Mouse (Mus musculus) megakaryocyte, embryonic 14.5 days (primary cell): ENCODE results near the gene Aktip. TPM values are rescaled to one million over a fixed set of nuclear protein-coding genes. Genes with fewer than 3 reads are reported as not detected.

Experiments used
- H3K27me3 ChIP-seq: replicated peaks from 2 replicates; pipeline ENCODE3; 2012; ENCODE audit warnings: inconsistent platforms
- H3K36me3 ChIP-seq: replicated peaks from 2 replicates; pipeline ENCODE3; 2012; ENCODE audit warnings: low read length, inconsistent platforms, mixed read lengths
- H3K4me1 ChIP-seq: 2 replicates; pipeline ENCODE4 v1.6.1; 2012; ENCODE audit warnings: inconsistent platforms
- H3K4me3 ChIP-seq: replicated peaks from 2 replicates; pipeline ENCODE3; 2012; ENCODE audit warnings: moderate library complexity, mild to moderate bottlenecking, inconsistent platforms
- H3K9me3 ChIP-seq: 2 replicates; pipeline ENCODE4 v1.6.1; 2012; ENCODE audit warnings: inconsistent platforms
- FLI1 ChIP-seq: IDR thresholded peaks from 2 replicates; pipeline ENCODE4 v1.6.1; 2012; ENCODE audit warnings: low read length, inconsistent platforms, mixed read lengths
- GATA1 ChIP-seq: IDR thresholded peaks from 3 replicates; pipeline ENCODE4 v1.6.1; 2012; ENCODE audit warnings: mixed read lengths, low read length, inconsistent platforms, borderline replicate concordance
- polyA plus RNA-seq: library from polyadenylated mRNA; stranded (reverse); fragments of >175 nt; gene quantifications from 2 replicates; pipeline ENCODE4 v1.2.3, GENCODE M21; 2012; ENCODE audit warnings: low replicate concordance; ENCODE audit not compliant: insufficient read depth

Gene Aktip
- polyA plus RNA-seq, 1 experiment, result 3.2 TPM

DNA sequence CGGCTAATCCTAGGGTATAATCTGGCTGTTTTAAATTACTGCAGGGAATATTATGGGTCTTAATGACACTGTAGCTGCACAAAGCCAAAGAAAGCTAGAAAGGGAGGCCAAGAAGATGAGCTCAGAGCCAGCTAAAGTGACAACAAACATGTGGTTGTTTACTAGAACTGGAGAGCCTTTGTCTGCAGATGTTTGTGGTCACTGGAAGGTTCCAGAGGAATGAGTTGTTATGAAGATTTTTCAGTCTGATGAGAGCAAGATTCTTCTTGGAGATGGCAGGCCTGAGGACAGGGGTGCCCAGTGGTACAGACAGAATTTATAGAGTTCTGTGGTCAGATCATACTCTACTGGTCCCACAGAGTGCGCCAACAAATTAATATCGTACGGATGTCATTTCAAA lies 18.5 kb upstream of the Aktip start:
- H3K4me1 ChIP-seq, result no peaks in the 10 kb centered on the region
- peaks cover 8% of the 10 kb centered on the region for H3K36me3 ChIP-seq
- H3K4me3 ChIP-seq, result no peak overlapping the region
- TF ChIP-seq GATA1 (no peak), FLI1 (no peak)
- H3K27me3 ChIP-seq, result no peaks in the 10 kb centered on the region
- H3K9me3 ChIP-seq, result no peaks in the 10 kb centered on the region

DNA sequence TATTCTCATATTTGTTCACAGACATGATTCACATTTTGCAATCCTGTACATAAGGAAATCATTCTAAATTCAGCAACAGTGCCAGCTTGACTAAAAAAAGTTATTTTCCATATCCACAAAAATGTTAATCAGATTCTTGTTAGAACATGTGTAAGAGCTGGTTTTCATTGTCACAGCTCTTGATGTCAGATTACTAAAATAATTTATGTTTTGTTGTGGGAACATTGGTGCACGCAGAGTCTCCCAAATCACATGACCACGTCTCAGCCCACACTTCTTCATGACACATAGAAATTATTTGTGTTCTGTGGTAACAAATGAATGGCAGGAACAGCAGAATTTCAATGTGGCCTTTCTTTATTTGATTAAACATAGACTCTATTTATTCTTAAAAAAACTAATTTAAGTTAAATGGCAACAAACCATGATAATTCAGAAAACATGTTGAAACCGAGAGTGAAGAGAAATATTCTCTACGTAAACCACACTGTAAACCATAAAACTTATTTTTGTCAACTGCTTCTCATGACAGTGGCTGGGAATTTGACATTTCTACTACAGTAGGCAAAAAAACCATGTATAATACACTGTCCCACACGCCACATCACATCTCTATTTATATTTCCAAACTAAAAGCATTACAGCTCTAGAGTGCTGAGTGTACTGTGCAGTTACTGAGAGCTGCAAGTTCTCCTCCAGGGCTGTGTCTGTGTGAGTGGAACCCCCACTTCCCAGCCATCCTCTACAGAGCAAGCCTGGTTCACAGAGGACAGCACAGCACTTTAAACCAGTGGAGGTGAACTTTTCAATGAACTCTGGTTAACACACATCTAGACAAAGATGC lies 17.5 kb upstream of the Aktip start:
- Histone ChIP-seq H3K27me3 (no peaks in the 10 kb centered on the region), H3K36me3 (peaks cover 8% of the 10 kb centered on the region), H3K4me1 (no peaks in the 10 kb centered on the region), H3K9me3 (no peaks in the 10 kb centered on the region), H3K4me3 (no peak overlapping the region)
- TF ChIP-seq FLI1, result no peak
- TF ChIP-seq GATA1, result no peak

DNA sequence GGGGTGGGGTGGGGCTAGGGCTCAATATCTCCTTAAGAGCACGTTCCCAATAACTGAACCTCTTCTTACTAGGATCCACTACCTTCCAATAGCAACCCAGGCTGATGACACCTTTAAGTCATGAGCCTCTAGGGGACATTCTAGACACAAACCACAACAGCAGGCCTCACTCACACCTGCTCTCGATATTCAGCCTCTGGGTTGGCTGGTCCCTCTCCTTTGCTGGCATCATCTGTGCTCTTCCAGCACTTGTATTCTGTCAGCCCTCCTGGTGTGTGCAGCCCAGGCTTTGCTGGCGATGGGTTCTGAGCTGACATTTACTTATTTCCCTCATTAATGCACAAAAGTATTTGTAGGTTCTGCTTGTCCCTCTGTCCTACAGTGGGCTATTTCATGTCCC lies 14.5 kb upstream of the Aktip start:
- no peaks in the 10 kb centered on the region for H3K36me3 ChIP-seq

DNA sequence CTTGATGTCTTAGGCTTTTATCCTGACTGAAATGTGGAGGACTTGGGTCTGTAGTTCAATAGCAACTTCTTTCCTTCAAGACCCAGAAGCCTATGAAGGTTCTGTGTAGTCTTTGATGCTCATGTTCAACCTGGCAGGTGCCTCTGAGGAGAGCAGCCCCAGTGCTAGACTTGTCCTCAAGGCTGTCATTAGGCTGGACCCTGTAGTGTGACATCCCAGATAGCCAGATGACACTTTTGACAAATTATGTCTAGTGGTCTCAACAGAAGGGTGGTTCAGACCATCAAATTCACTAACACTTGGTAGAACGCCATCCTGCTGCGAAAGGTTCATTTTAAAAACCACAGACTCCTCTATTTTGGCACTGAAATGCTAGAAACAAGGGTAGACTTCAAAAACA lies 13.2 kb upstream of the Aktip start:
- Histone ChIP-seq H3K9me3 (no peaks in the 10 kb centered on the region), H3K4me1 (no peaks in the 10 kb centered on the region), H3K36me3 (no peaks in the 10 kb centered on the region), H3K4me3 (no peak overlapping the region), H3K27me3 (no peaks in the 10 kb centered on the region)
- TF ChIP-seq FLI1 (no peak), GATA1 (no peak)

More for the DNA sequence above, 14.5 kb upstream of the Aktip start:
- Histone ChIP-seq H3K4me1 (no peaks in the 10 kb centered on the region), H3K27me3 (no peaks in the 10 kb centered on the region), H3K9me3 (no peaks in the 10 kb centered on the region), H3K4me3 (no peak overlapping the region)
- TF ChIP-seq GATA1, result no peak
- no peak for TF ChIP-seq FLI1

DNA sequence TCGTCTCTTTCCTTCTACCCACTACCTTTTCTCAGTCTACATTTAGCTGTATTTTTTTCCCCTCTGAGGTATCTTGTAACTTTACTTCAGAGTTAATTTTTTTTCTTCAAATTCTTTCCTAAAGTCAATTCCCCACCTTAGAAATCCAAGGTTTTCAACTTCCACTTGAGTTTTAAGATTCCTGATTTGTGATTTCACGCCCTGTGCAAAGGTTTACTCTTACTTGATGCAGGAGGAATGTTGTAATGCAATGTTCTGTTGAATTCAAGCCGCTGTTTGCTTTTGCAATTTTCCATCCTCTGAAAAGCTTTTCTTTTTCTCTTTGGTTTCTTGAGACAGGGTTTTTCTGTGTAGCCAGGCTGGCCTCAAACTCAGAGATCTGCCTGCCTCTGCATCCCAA lies 9.9 kb upstream of the Aktip start:
- Histone ChIP-seq H3K4me3 (no peak overlapping the region), H3K9me3 (peaks cover 2% of the 10 kb centered on the region; the same call in 1 of the 2 replicates), H3K4me1 (no peaks in the 10 kb centered on the region), H3K36me3 (no peaks in the 10 kb centered on the region), H3K27me3 (no peaks in the 10 kb centered on the region)
- TF ChIP-seq FLI1 (no peak), GATA1 (no peak)

DNA sequence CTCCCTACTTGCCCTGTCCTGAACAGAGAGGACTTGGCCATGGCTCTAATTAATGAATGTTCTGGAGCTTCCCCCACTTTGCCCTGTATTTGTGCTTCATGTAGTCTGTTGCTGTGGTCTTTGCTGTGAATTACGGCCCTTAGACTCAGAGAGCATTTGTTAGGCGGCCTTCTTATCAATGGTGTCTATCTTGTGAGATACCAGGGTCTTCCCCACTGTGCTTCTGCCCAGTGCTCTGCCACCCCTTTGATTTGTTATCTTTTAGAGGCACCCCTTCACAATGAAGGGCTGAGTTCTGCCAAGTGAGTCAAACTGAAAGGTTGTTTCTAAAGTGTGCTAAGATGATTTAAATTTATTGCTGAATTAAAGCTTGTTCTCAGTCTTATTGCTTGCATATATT lies 7.9 kb upstream of the Aktip start:
- no peaks in the 10 kb centered on the region for H3K4me1 ChIP-seq

DNA sequence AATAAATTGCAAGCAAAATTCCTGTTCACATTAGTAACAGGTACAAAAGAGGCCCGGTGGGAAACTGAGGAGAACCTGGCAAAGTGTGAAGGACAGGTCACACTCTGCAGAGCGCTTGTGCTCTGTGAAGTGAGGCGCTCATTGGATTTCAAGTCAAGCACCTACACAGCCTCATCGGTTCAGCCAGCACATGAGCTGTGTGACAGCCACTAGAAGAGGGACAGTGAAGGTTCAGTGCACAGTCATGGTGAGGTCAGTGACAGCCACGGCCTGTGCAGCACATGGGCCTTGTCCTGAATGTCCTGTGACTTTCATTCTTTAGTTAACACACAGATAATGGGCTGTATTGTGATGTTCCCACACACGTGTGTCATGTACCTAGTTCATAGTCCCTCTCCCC lies 6.1 kb upstream of the Aktip start:
- Histone ChIP-seq H3K27me3 (peaks cover 2% of the 10 kb centered on the region), H3K36me3 (no peaks in the 10 kb centered on the region), H3K4me1 (no peaks in the 10 kb centered on the region), H3K4me3 (peak overlapping the region; percentile 51), H3K9me3 (peaks cover 10% of the 10 kb centered on the region; the same call in 1 of the 2 replicates)
- TF ChIP-seq GATA1 (no peak), FLI1 (no peak)

More for the DNA sequence above, 7.9 kb upstream of the Aktip start:
- TF ChIP-seq FLI1, result no peak
- TF ChIP-seq GATA1, result no peak
- Histone ChIP-seq H3K9me3 (peaks cover 5% of the 10 kb centered on the region; the same call in 1 of the 2 replicates), H3K4me3 (no peak overlapping the region), H3K27me3 (no peaks in the 10 kb centered on the region), H3K36me3 (no peaks in the 10 kb centered on the region)

DNA sequence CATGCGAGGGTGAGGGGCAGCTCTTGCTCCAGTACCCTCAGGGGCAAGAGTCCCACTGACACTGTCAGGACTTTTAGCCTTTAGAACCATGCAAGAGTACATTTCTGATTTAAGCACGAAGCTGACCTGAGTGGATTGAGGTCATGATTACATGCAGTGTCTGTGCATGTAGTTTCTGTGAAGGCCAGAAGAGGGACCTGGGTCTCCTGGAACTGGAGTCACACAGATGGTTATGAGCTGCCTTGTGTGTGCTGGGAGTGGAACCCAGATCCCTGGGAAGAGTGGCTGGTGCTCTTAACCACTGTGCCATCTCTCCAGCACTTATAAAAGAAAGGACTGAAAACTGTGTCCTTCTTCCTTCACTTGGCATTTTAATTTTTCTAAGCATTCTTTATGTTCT lies 1.4 kb upstream of the Aktip start:
- peaks cover 11% of the 10 kb centered on the region; the same call in 1 of the 2 replicates for H3K9me3 ChIP-seq
- no peaks in the 10 kb centered on the region for H3K4me1 ChIP-seq
- no peak overlapping the region for H3K4me3 ChIP-seq
- no peaks in the 10 kb centered on the region for H3K36me3 ChIP-seq
- peaks cover 11% of the 10 kb centered on the region for H3K27me3 ChIP-seq
- no peak for TF ChIP-seq GATA1
- TF ChIP-seq FLI1, result no peak

DNA sequence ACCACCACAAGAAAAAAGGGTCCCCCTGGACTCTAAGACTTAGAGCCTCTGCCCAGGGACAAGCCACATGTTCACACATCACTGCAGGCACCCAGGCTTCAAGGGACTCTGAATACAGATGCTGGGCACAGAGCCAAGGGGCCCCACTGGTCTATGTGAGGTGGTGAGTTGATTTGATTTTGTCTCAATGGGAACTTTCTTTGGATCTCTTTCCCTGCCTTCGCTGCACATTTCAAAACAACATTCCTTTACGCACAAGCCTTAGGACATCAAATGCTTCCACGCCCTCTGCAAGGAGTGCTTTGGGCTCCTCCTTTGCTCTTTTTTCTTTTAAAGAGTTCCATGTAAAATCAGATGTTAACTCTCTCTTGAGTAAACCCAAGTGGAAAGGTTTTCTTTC lies 1.7 kb downstream of the Aktip start:
- Histone ChIP-seq H3K4me3 (no peak overlapping the region), H3K27me3 (peaks cover 35% of the 10 kb centered on the region), H3K4me1 (no peaks in the 10 kb centered on the region), H3K36me3 (no peaks in the 10 kb centered on the region), H3K9me3 (0 out of 2 replicates have a peak, but pooled peaks cover 6% of the 10 kb centered on the region)
- TF ChIP-seq FLI1, result no peak
- TF ChIP-seq GATA1, result no peak

DNA sequence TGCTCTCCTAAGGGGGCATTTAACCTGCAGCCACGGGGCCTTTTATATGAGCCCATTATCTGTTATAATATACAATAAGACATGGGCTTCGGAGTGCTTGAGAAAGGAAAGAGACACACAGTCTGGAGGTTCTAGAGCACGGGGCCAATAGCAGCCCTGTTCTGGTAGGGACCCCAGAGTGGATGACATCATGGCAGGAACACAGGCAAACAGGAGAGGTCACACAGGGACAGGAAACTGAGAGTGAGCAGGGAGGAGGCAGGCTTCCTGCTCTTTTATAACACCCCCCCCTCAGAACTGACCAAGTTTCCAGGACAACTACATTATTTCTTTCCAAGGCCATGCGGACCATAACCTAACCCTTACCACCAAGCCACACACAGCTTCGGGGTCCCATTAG lies 2.5 kb downstream of the Aktip start:
- Histone ChIP-seq H3K4me1 (no peaks in the 10 kb centered on the region), H3K36me3 (no peaks in the 10 kb centered on the region), H3K4me3 (no peak overlapping the region), H3K27me3 (peaks cover 41% of the 10 kb centered on the region), H3K9me3 (0 out of 2 replicates have a peak, but pooled peaks cover 6% of the 10 kb centered on the region)
- TF ChIP-seq GATA1 (no peak), FLI1 (no peak)
